Mouse (Mus musculus) limb, embryonic 12.5 days (tissue): ENCODE measurements around the gene Fkbp10. TPM values are rescaled to one million over a fixed set of nuclear protein-coding genes. Genes with fewer than 3 reads are reported as not detected.

Experiments
- ATAC-seq: fragments of 200-750 bp; cut with Nextera tagmentation; 2 replicates; pipeline ENCODE4 v1.8.0; 2017; ENCODE audit warnings: low read depth, moderate TSS enrichment; ENCODE audit not compliant: insufficient number of reproducible peaks, insufficient read depth, low FRiP score, low TSS enrichment
- H3K27ac ChIP-seq: fragments of 300-500 bp; sonication (generic); 2 replicates; pipeline ENCODE4 v1.5.1; 2016; ENCODE audit warnings: mild to moderate bottlenecking, moderate library complexity
- H3K27me3 ChIP-seq: fragments of 300-500 bp; sonication (generic); 2 replicates; pipeline ENCODE4 v1.6.1; 2016; ENCODE audit warnings: mild to moderate bottlenecking, moderate library complexity
- H3K36me3 ChIP-seq: fragments of 300-500 bp; sonication (generic); 2 replicates; pipeline ENCODE4 v1.6.1; 2016; ENCODE audit warnings: mild to moderate bottlenecking, moderate library complexity
- H3K4me1 ChIP-seq: fragments of 300-500 bp; sonication (generic); replicated peaks from 2 replicates; pipeline ENCODE4 v1.6.1; 2016
- H3K4me2 ChIP-seq: fragments of 300-500 bp; sonication (generic); 2 replicates; pipeline ENCODE4 v1.6.1; 2016; ENCODE audit warnings: mild to moderate bottlenecking, moderate library complexity
- H3K4me3 ChIP-seq: fragments of 300-500 bp; sonication (generic); replicated peaks from 2 replicates; pipeline ENCODE4 v1.5.1; 2016; ENCODE audit warnings: mild to moderate bottlenecking
- H3K9ac ChIP-seq: fragments of 300-500 bp; sonication (generic); replicated peaks from 2 replicates; pipeline ENCODE4 v1.6.1; 2016; ENCODE audit warnings: mild to moderate bottlenecking, moderate library complexity
- H3K9me3 ChIP-seq: fragments of 300-500 bp; sonication (generic); 2 replicates; pipeline ENCODE4 v1.6.1; 2016; ENCODE audit warnings: mild to moderate bottlenecking, moderate library complexity
- WGBS: fragments of 180-500 bp; shearing (Covaris S2); methylation state at CpG from one replicate; pipeline ENCODE4 v1.1.7; 2016; 5-methylcytosine and 5-hydroxymethylcytosine counted together
- polyA plus RNA-seq: library from polyadenylated mRNA; unstranded; fragments of >200 nt; fragmentation: Nextera tagmentation; extraction: Ambion mirVana; gene quantifications from 2 replicates; pipeline ENCODE4 v1.2.1, GENCODE M21; 2016

Gene Fkbp10
- polyA plus RNA-seq, 1 experiment from 2014 or later, result 101 TPM

DNA sequence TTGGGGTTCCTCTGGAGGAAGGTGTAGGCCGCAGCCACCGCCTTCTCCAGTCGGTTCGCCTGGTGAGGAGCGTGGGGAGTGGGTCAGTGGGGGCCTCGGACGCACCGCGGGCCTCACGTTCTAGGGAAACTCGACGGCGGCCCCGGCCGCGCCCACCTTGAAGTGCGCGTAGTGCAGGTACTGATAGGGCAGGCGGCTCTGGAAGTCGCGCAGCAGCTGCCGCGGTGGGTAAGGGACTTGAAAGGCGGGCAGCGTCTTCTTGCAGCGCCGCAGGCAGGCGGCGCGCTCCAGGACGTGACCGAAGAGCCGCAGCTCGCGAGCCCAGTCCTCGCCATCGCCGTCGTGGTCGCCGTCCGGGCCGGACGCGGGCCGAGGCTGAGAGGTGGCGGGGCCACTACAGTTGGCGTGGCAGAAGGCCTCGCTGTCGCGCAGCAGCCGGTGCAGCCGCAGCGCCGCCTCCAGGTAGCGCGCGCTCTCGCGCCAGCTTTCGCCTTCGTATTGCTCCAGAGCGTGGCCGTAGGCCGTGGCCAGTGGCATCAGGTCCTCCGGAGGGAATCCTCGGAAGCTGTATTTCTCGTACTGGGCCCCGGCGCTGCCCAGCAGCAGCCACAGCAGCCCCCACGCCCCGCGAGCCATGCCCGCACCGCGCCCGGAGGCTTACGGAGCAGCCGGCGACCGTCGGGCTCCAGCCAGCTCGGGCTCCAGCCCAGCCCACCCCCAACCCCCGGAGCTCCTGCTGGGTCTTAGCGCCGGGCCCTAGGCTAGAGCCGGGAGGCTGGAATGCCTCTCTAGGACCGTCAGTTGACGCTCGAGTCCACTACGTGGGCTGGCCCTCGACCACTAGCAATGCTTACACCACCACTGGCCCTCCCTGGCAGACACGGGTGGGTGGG, 1.2 kb upstream of the Fkbp10 start, which contains the start of gene P3h4:
Gene P3h4, minus strand, starts transcription at position 816 of the 893 bp plus-strand sequence.
- H3K27me3 ChIP-seq, result no peaks in the 10 kb centered on the region

GRCm38 (mm10) chr11:100421537-100421936, 6.0 kb downstream of the Fkbp10 start:
- no peak overlapping the region for H3K27ac ChIP-seq
- H3K4me3 ChIP-seq, result no peak overlapping the region
- 85% methylated on average over 8 of the region's 8 CpGs for WGBS
- H3K4me1 ChIP-seq, result peaks cover 10% of the 10 kb centered on the region
- no peak overlapping the region for H3K9ac ChIP-seq
- no peak overlapping the region for H3K4me2 ChIP-seq
- peaks cover 72% of the 10 kb centered on the region for H3K36me3 ChIP-seq
- no peaks in the 10 kb centered on the region for H3K27me3 ChIP-seq
- H3K9me3 ChIP-seq, result no peaks in the 10 kb centered on the region
- no peak for ATAC-seq

More for the DNA sequence above, 1.2 kb upstream of the Fkbp10 start, which contains the start of gene P3h4:
- Histone ChIP-seq H3K4me2 (peak within 1 kb of the TSS; percentile 86), H3K9ac (peak within 1 kb of the TSS; percentile 87), H3K4me1 (peaks cover 42% of the 10 kb centered on the region), H3K9me3 (no peaks in the 10 kb centered on the region), H3K27ac (peak within 1 kb of the TSS; percentile 97), H3K36me3 (peaks cover 31% of the 10 kb centered on the region), H3K4me3 (peak within 1 kb of the TSS; percentile 77)
- peak; percentile 93 for ATAC-seq
- WGBS, result 1% methylated on average over 93 of the region's 93 CpGs

DNA sequence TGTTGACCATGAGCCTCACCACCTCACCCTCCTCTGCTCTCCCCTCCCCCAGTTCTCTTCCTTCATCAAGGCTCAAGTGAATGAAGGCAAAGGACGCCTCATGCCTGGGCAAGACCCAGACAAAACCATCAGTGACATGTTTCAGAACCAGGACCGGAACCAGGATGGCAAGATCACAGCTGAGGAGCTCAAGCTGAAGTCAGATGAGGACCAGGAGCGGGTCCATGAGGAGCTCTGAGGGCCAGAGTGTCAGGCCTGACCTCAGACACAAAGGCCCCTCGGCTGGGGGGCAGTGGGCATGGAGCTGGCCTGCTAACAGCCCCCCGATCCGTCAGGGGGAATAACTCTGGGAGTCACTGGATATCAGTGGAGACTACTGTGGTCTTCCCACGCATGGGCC, 8.3 kb downstream of the Fkbp10 start:
- H3K36me3 ChIP-seq, result peaks cover 86% of the 10 kb centered on the region
- no peak for ATAC-seq

GRCm38 (mm10) chr11:100425851-100426250, 10.4 kb downstream of the Fkbp10 start:
- Histone ChIP-seq H3K27me3 (no peaks in the 10 kb centered on the region), H3K4me3 (no peak overlapping the region), H3K27ac (no peak overlapping the region), H3K9ac (no peak overlapping the region), H3K36me3 (peaks cover 89% of the 10 kb centered on the region), H3K9me3 (no peaks in the 10 kb centered on the region), H3K4me2 (no peak overlapping the region), H3K4me1 (no peaks in the 10 kb centered on the region)
- 31% methylated on average over 7 of the region's 7 CpGs for WGBS
- no peak for ATAC-seq

More for the DNA sequence above, 8.3 kb downstream of the Fkbp10 start:
- no peak overlapping the region for H3K27ac ChIP-seq
- 86% methylated on average over 7 of the region's 7 CpGs for WGBS
- no peak overlapping the region for H3K4me2 ChIP-seq
- no peak overlapping the region for H3K4me3 ChIP-seq
- H3K4me1 ChIP-seq, result no peaks in the 10 kb centered on the region
- no peaks in the 10 kb centered on the region for H3K9me3 ChIP-seq
- no peak overlapping the region for H3K9ac ChIP-seq
- H3K27me3 ChIP-seq, result no peaks in the 10 kb centered on the region

GRCm38 (mm10) chr11:100426820-100427219, 11.3 kb downstream of the Fkbp10 start:
- WGBS, result 88% methylated on average over 3 of the region's 3 CpGs
- Histone ChIP-seq H3K27ac (no peak overlapping the region), H3K4me2 (no peak overlapping the region), H3K4me1 (no peaks in the 10 kb centered on the region), H3K9ac (no peak overlapping the region), H3K27me3 (no peaks in the 10 kb centered on the region), H3K4me3 (no peak overlapping the region), H3K9me3 (no peaks in the 10 kb centered on the region), H3K36me3 (peaks cover 89% of the 10 kb centered on the region)
- ATAC-seq, result no peak

- ATAC-seq, result no peak
- Histone ChIP-seq H3K4me1 (no peaks in the 10 kb centered on the region), H3K27me3 (no peaks in the 10 kb centered on the region), H3K9me3 (no peaks in the 10 kb centered on the region), H3K4me2 (no peak overlapping the region), H3K27ac (0 out of 2 replicates have a peak overlapping the region, but pooled peaks have one; percentile 23), H3K36me3 (peaks cover 87% of the 10 kb centered on the region), H3K4me3 (no peak overlapping the region), H3K9ac (no peak overlapping the region)
- 85% methylated on average over 9 of the region's 9 CpGs for WGBS
Observed at GRCm38 (mm10) chr11:100428612-100429199, 13.2 kb downstream of the Fkbp10 start.

- Histone ChIP-seq H3K27me3 (no peaks in the 10 kb centered on the region), H3K36me3 (peaks cover 84% of the 10 kb centered on the region), H3K4me3 (no peak overlapping the region), H3K9ac (no peak overlapping the region), H3K27ac (no peak overlapping the region), H3K9me3 (no peaks in the 10 kb centered on the region), H3K4me1 (no peaks in the 10 kb centered on the region), H3K4me2 (no peak overlapping the region)
- ATAC-seq, result no peak
- WGBS, result 90% methylated on average over 7 of the region's 7 CpGs
Observed at GRCm38 (mm10) chr11:100430052-100430451, 14.6 kb downstream of the Fkbp10 start.

- no peaks in the 10 kb centered on the region for H3K9me3 ChIP-seq
- no peaks in the 10 kb centered on the region for H3K4me1 ChIP-seq
- H3K36me3 ChIP-seq, result peaks cover 88% of the 10 kb centered on the region
- H3K4me2 ChIP-seq, result no peak overlapping the region
- no peak overlapping the region for H3K27ac ChIP-seq
- no peaks in the 10 kb centered on the region for H3K27me3 ChIP-seq
- WGBS, result 87% methylated on average over 5 of the region's 5 CpGs
- no peak overlapping the region for H3K4me3 ChIP-seq
- ATAC-seq, result no peak
- H3K9ac ChIP-seq, result no peak overlapping the region
Observed at GRCm38 (mm10) chr11:100432002-100432401, 16.5 kb downstream of the Fkbp10 start.

GRCm38 (mm10) chr11:100435678-100436246, 20.3 kb downstream of the Fkbp10 start:
- no peaks in the 10 kb centered on the region for H3K27me3 ChIP-seq
- H3K4me1 ChIP-seq, result peaks cover 6% of the 10 kb centered on the region
- H3K4me2 ChIP-seq, result no peak overlapping the region
- no peak overlapping the region for H3K4me3 ChIP-seq
- ATAC-seq, result no peak
- H3K27ac ChIP-seq, result no peak overlapping the region
- no peaks in the 10 kb centered on the region for H3K9me3 ChIP-seq
- WGBS, result 84% methylated on average over 9 of the region's 9 CpGs
- peaks cover 79% of the 10 kb centered on the region for H3K36me3 ChIP-seq
- no peak overlapping the region; the same call in 1 of the 2 replicates for H3K9ac ChIP-seq

GRCm38 (mm10) chr11:100437901-100438300, 22.4 kb downstream of the Fkbp10 start:
- no peak overlapping the region for H3K4me2 ChIP-seq
- H3K36me3 ChIP-seq, result peaks cover 59% of the 10 kb centered on the region
- H3K27ac ChIP-seq, result no peak overlapping the region
- H3K27me3 ChIP-seq, result no peaks in the 10 kb centered on the region
- WGBS, result 97% methylated on average over 1 of the region's 1 CpGs
- peaks cover 12% of the 10 kb centered on the region for H3K4me1 ChIP-seq
- no peak overlapping the region for H3K4me3 ChIP-seq
- H3K9me3 ChIP-seq, result no peaks in the 10 kb centered on the region
- ATAC-seq, result no peak
- no peak overlapping the region for H3K9ac ChIP-seq
